Mouse (Mus musculus) bone marrow, adult 2 months (tissue): ENCODE data around the gene Wnk2. TPM values are rescaled to one million over a fixed set of nuclear protein-coding genes. Genes with fewer than 3 reads are reported as not detected.

Experiments used
- H3K27ac ChIP-seq: fragments of 200-500 bp; 2 replicates; pipeline ENCODE4 v1.5.1; 2012; ENCODE audit warnings: low read depth, mild to moderate bottlenecking, control low read depth, inconsistent platforms, low read length; ENCODE audit not compliant: control insufficient read depth, poor library complexity, insufficient read depth
- H3K4me1 ChIP-seq: fragments of 200-500 bp; 2 replicates; pipeline ENCODE4 v1.6.1; 2011; ENCODE audit warnings: low read length; ENCODE audit not compliant: control insufficient read depth, insufficient read depth
- H3K4me3 ChIP-seq: fragments of 200-500 bp; replicated peaks from 2 replicates; pipeline ENCODE3; 2011; ENCODE audit warnings: mild to moderate bottlenecking, low read depth, low read length, control low read depth; ENCODE audit not compliant: control insufficient read depth
- CTCF ChIP-seq: fragments of 200-500 bp; IDR thresholded peaks from 2 replicates; pipeline ENCODE4 v1.5.1; 2011; ENCODE audit warnings: low read length, control low read depth; ENCODE audit not compliant: control insufficient read depth, insufficient read depth
- POLR2A ChIP-seq: fragments of 200-500 bp; IDR thresholded peaks from 2 replicates; pipeline ENCODE4 v1.6.1; 2011; ENCODE audit warnings: low read depth, mild to moderate bottlenecking, control low read depth, low read length, borderline replicate concordance; ENCODE audit not compliant: control insufficient read depth
- whole genome bisulfite sequencing: fragments of 180-500 bp; shearing (Covaris S2); methylation state at CpG from one replicate; pipeline ENCODE4 v1.1.7; 2018; 5-methylcytosine and 5-hydroxymethylcytosine counted together
- polyA plus RNA-seq: library from polyadenylated mRNA; stranded (reverse); fragments of >200 nt; gene quantifications from 2 replicates; pipeline ENCODE4 v1.2.4, GENCODE M21; 2011; ENCODE audit warnings: low replicate concordance; ENCODE audit not compliant: missing spikeins, insufficient read depth, insufficient read length

Wnk2 gene
- polyA plus RNA-seq, 1 experiment: not detected

- WGBS: 12% methylated on average over 1 of the region's 1 CpGs
- Histone ChIP-seq H3K27ac (no peak overlapping the region), H3K4me3 (no peak overlapping the region), H3K4me1 (no peaks in the 10 kb centered on the region)
- TF ChIP-seq POLR2A (no peak), CTCF (no peak)
Observed at GRCm38 (mm10) chr13:49171729-49172128, 23.9 kb upstream of the Wnk2 start.

- H3K4me3 ChIP-seq: no peak overlapping the region
- H3K4me1 ChIP-seq: no peaks in the 10 kb centered on the region
- 87% methylated on average over 11 of the region's 11 CpGs for WGBS
- no peak overlapping the region for H3K27ac ChIP-seq
- TF ChIP-seq CTCF (no peak), POLR2A (no peak)
Observed at GRCm38 (mm10) chr13:49170623-49171022, 22.8 kb upstream of the Wnk2 start.

- Histone ChIP-seq H3K27ac (no peak overlapping the region), H3K4me1 (no peaks in the 10 kb centered on the region), H3K4me3 (no peak overlapping the region)
- no peak for TF ChIP-seq POLR2A
- TF ChIP-seq CTCF: peak; percentile 91
- 30% methylated on average over 17 of the region's 17 CpGs for WGBS
Observed at GRCm38 (mm10) chr13:49169448-49170207, 21.8 kb upstream of the Wnk2 start.

- 30% methylated on average over 9 of the region's 9 CpGs for WGBS
- Histone ChIP-seq H3K4me3 (no peak overlapping the region), H3K4me1 (peaks cover 2% of the 10 kb centered on the region; the same call in 1 of the 2 replicates)
Observed at GRCm38 (mm10) chr13:49167081-49167480, 19.3 kb upstream of the Wnk2 start.

GRCm38 (mm10) chr13:49163645-49164044 is 15.8 kb upstream of the Wnk2 start:
- H3K4me3 ChIP-seq: no peak overlapping the region
- peaks cover 2% of the 10 kb centered on the region; the same call in 1 of the 2 replicates for H3K4me1 ChIP-seq
- H3K27ac ChIP-seq: no peak overlapping the region
- WGBS: 36% methylated on average over 7 of the region's 7 CpGs
- TF ChIP-seq POLR2A (no peak), CTCF (no peak)

More at GRCm38 (mm10) chr13:49167081-49167480, 19.3 kb upstream of the Wnk2 start:
- TF ChIP-seq CTCF (no peak), POLR2A (no peak)
- no peak overlapping the region for H3K27ac ChIP-seq

- Histone ChIP-seq H3K4me3 (no peak overlapping the region), H3K27ac (no peak overlapping the region), H3K4me1 (peaks cover 2% of the 10 kb centered on the region; the same call in 1 of the 2 replicates)
- under 1% methylated on average over 4 of the region's 4 CpGs for WGBS
- no peak for TF ChIP-seq CTCF
- no peak for TF ChIP-seq POLR2A
Observed at GRCm38 (mm10) chr13:49162722-49163121, 14.9 kb upstream of the Wnk2 start.

GRCm38 (mm10) chr13:49161236-49161635 is 13.4 kb upstream of the Wnk2 start:
- Histone ChIP-seq H3K4me1 (peaks cover 2% of the 10 kb centered on the region; the same call in 1 of the 2 replicates), H3K27ac (no peak overlapping the region), H3K4me3 (no peak overlapping the region)
- TF ChIP-seq CTCF (no peak), POLR2A (no peak)
- 42% methylated on average over 2 of the region's 2 CpGs for WGBS

GRCm38 (mm10) chr13:49158040-49158713 is 10.4 kb upstream of the Wnk2 start:
- TF ChIP-seq POLR2A: no peak
- TF ChIP-seq CTCF: no peak

More at GRCm38 (mm10) chr13:49158040-49158713, 10.4 kb upstream of the Wnk2 start:
- Histone ChIP-seq H3K27ac (no peak overlapping the region), H3K4me3 (no peak overlapping the region), H3K4me1 (peaks cover 2% of the 10 kb centered on the region; the same call in 1 of the 2 replicates)
- WGBS: 73% methylated on average over 10 of the region's 10 CpGs
